In the genomic region with DNA sequence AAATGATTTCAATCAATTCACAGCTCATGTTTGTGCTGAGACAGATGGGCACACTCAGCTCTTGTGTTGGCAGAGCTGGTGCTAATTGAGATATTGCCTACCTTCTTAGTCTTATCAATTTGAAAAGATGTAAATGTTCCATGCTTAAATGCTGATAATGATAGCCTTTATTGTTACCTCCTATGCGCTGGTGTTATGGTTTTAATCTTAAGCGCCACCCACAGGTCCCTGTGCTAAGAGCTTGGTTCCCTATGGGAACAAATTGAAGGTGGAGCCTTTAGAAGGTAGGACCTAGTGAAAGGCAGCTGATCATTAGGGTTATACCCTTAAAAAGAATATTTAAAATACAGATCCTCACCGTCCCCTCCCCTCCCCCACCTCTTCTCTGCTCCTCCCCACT, we compare ENCODE assay signal across 28 mouse cellular contexts.
DNase-seq lines count a peak whose midpoint lies in the region; ATAC-seq and TF ChIP-seq lines count a peak whose summit lies in the region.
"Had no signal": no experiment of that assay in that cellular context is flagged by ENCODE, and none has a peak within 500 bp of the region (broad histone marks: within the 10 kb centered on the region; RNA-seq: fewer than 3 reads in every experiment).

No protein-coding gene starts in this region.

- H3K27ac ChIP-seq in midbrain, embryonic 11.5 days (ENCODE audit: low read depth, low read length), result no peak overlapping the region
- no peak overlapping the region for H3K27ac ChIP-seq in midbrain, embryonic 15.5 days
- H3K27ac ChIP-seq in intestine, embryonic 16.5 days (ENCODE audit: low read length), result peak overlapping the region; percentile 46
- peak overlapping the region; percentile 67 for H3K27ac ChIP-seq in small intestine, adult 2 months (ENCODE audit: insufficient read depth, low read depth, low read length)
- H3K27ac ChIP-seq in liver, postnatal 0 days (ENCODE audit: low read depth), result no peak overlapping the region
- H3K27ac ChIP-seq: embryonic facial prominence, embryonic 13.5 days; embryonic facial prominence, embryonic 15.5 days; forebrain, embryonic 10.5 days; forebrain, embryonic 12.5 days had no signal

- H3K36me3 ChIP-seq in midbrain, embryonic 11.5 days (ENCODE audit: control insufficient read depth, insufficient read depth, low read length), result no peaks in the 10 kb centered on the region
- H3K36me3 ChIP-seq in midbrain, embryonic 15.5 days (replicated peaks), result no peaks in the 10 kb centered on the region
- H3K36me3 ChIP-seq in intestine, embryonic 16.5 days (ENCODE audit: control insufficient read depth, insufficient read depth, low read length), result no peaks in the 10 kb centered on the region
- H3K36me3 ChIP-seq in small intestine, adult 2 months (ENCODE audit: control insufficient read depth, insufficient read depth, low read length), result no peaks in the 10 kb centered on the region
- no peaks in the 10 kb centered on the region for H3K36me3 ChIP-seq in liver, postnatal 0 days (replicated peaks; ENCODE audit: insufficient read depth, low read length)
- H3K36me3 ChIP-seq: embryonic facial prominence, embryonic 13.5 days; embryonic facial prominence, embryonic 15.5 days; forebrain, embryonic 10.5 days; forebrain, embryonic 12.5 days; G1E had no signal

- DNase-seq in heart, adult 11 months, result peak; percentile 21
- DNase-seq in heart, postnatal 4 days, result no peak
- DNase-seq in midbrain, embryonic 11.5 days (ENCODE audit: low spot score, missing footprints), result peak; percentile 49
- DNase-seq in liver, postnatal 0 days, result no peak
- DNase-seq: adrenal gland, adult 2 months; adrenal gland, postnatal 10 days; adrenal gland, postnatal 25 days; B cell, adult 2 months; cerebellum, adult 18-20 months; cerebellum, adult 8-10 months; cerebellum, adult 9-11 months; cerebellum, postnatal 14 days; cerebellum, postnatal 36 days; embryo, embryonic 11 days had no signal

- no peak overlapping the region for H3K4me3 ChIP-seq in midbrain, embryonic 11.5 days (ENCODE audit: low read depth, low read length)
- no peak overlapping the region for H3K4me3 ChIP-seq in midbrain, embryonic 15.5 days
- H3K4me3 ChIP-seq in intestine, embryonic 16.5 days (ENCODE audit: low read length), result no peak overlapping the region
- no peak overlapping the region for H3K4me3 ChIP-seq in small intestine, adult 2 months (ENCODE audit: low read depth, low read length)
- H3K4me3 ChIP-seq in liver, postnatal 0 days (ENCODE audit: low read depth, low read length), result no peak overlapping the region
- H3K4me3 ChIP-seq: embryonic facial prominence, embryonic 13.5 days; embryonic facial prominence, embryonic 15.5 days; erythroblast, embryonic 14.5 days; forebrain, embryonic 10.5 days; forebrain, embryonic 12.5 days had no signal

- no peak for TF ChIP-seq POLR2A in small intestine, adult 2 months (IDR thresholded peaks at IDR 0.05; ENCODE audit: low read depth, low read length)

- H3K9me3 ChIP-seq in midbrain, embryonic 11.5 days (ENCODE audit: control insufficient read depth, low read length), result no peaks in the 10 kb centered on the region
- no peaks in the 10 kb centered on the region for H3K9me3 ChIP-seq in midbrain, embryonic 15.5 days
- no peaks in the 10 kb centered on the region for H3K9me3 ChIP-seq in intestine, embryonic 16.5 days (ENCODE audit: control insufficient read depth, low read length)
- H3K9me3 ChIP-seq in liver, postnatal 0 days (ENCODE audit: low read length), result no peaks in the 10 kb centered on the region
- H3K9me3 ChIP-seq: embryonic facial prominence, embryonic 13.5 days; embryonic facial prominence, embryonic 15.5 days; forebrain, embryonic 10.5 days; forebrain, embryonic 12.5 days had no signal

- H3K4me2 ChIP-seq in midbrain, embryonic 11.5 days, result no peak overlapping the region
- H3K4me2 ChIP-seq in midbrain, embryonic 15.5 days, result no peak overlapping the region
- no peak overlapping the region for H3K4me2 ChIP-seq in intestine, embryonic 16.5 days (ENCODE audit: low read depth, low read length)
- no peak overlapping the region for H3K4me2 ChIP-seq in liver, postnatal 0 days (ENCODE audit: low read depth, low read length)
- H3K4me2 ChIP-seq: embryonic facial prominence, embryonic 13.5 days; embryonic facial prominence, embryonic 15.5 days; forebrain, embryonic 12.5 days had no signal

- TF ChIP-seq CTCF in small intestine, adult 2 months (IDR thresholded peaks at IDR 0.05; ENCODE audit: extremely low read depth, insufficient read length, insufficient replicate concordance, low read depth, low read length), result no peak
- no peak for TF ChIP-seq CTCF in liver, postnatal 0 days (IDR thresholded peaks at IDR 0.05; ENCODE audit: low read depth)

- no peak for TF ChIP-seq EP300 in liver, postnatal 0 days (IDR thresholded peaks at IDR 0.05; ENCODE audit: low read depth)

- H3K27me3 ChIP-seq in midbrain, embryonic 11.5 days (ENCODE audit: control insufficient read depth, insufficient read depth, low read length), result no peaks in the 10 kb centered on the region
- H3K27me3 ChIP-seq in midbrain, embryonic 15.5 days (replicated peaks), result no peaks in the 10 kb centered on the region
- no peaks in the 10 kb centered on the region for H3K27me3 ChIP-seq in intestine, embryonic 16.5 days (replicated peaks; ENCODE audit: control insufficient read depth, insufficient read depth, low read length)
- no peaks in the 10 kb centered on the region for H3K27me3 ChIP-seq in small intestine, adult 2 months (ENCODE audit: control insufficient read depth, insufficient read depth, low read length)
- H3K27me3 ChIP-seq in liver, postnatal 0 days (ENCODE audit: insufficient read depth, low read length), result no peaks in the 10 kb centered on the region
- H3K27me3 ChIP-seq: CH12.LX; embryonic facial prominence, embryonic 13.5 days; embryonic facial prominence, embryonic 15.5 days; forebrain, embryonic 12.5 days had no signal

- no peaks in the 10 kb centered on the region for H3K4me1 ChIP-seq in midbrain, embryonic 11.5 days (ENCODE audit: control insufficient read depth, insufficient read depth, low read length)
- H3K4me1 ChIP-seq in midbrain, embryonic 15.5 days, result no peaks in the 10 kb centered on the region
- H3K4me1 ChIP-seq in intestine, embryonic 16.5 days (ENCODE audit: control insufficient read depth, insufficient read depth, low read length), result 0 out of 2 replicates have a peak, but pooled peaks cover 4% of the 10 kb centered on the region
- peaks cover 19% of the 10 kb centered on the region; the same call in 1 of the 2 replicates for H3K4me1 ChIP-seq in small intestine, adult 2 months (ENCODE audit: control insufficient read depth, insufficient read depth, insufficient read length, low read length)
- peaks cover 6% of the 10 kb centered on the region; the same call in 1 of the 2 replicates for H3K4me1 ChIP-seq in liver, postnatal 0 days (ENCODE audit: insufficient read depth)
- H3K4me1 ChIP-seq: embryonic facial prominence, embryonic 13.5 days; forebrain, embryonic 10.5 days; forebrain, embryonic 12.5 days had no signal

- H3K9ac ChIP-seq in midbrain, embryonic 11.5 days (ENCODE audit: low read length), result no peak overlapping the region
- H3K9ac ChIP-seq in midbrain, embryonic 15.5 days, result no peak overlapping the region
- no peak overlapping the region for H3K9ac ChIP-seq in intestine, embryonic 16.5 days (ENCODE audit: low read depth, low read length)
- no peak overlapping the region for H3K9ac ChIP-seq in liver, postnatal 0 days (replicated peaks)
- H3K9ac ChIP-seq: embryonic facial prominence, embryonic 13.5 days; embryonic facial prominence, embryonic 15.5 days; forebrain, embryonic 12.5 days had no signal

- ATAC-seq in midbrain, embryonic 11.5 days (ENCODE audit: low FRiP score), result no peak
- ATAC-seq in midbrain, embryonic 15.5 days (replicated peaks), result no peak
- ATAC-seq in intestine, embryonic 16.5 days, result peak; percentile 51
- no peak for ATAC-seq in megakaryocyte, adult 5-6 weeks (ENCODE audit: poor library complexity, severe bottlenecking)
- no peak for ATAC-seq in liver, postnatal 0 days
- ATAC-seq: CD4-positive, CD25-positive, alpha-beta regulatory T cell, adult 4 months; forebrain, embryonic 14.5 days; forebrain, embryonic 16.5 days had no signal

- 91% methylated on average over 3 of the region's 3 CpGs for WGBS in midbrain, embryonic 11.5 days
- WGBS in midbrain, embryonic 15.5 days, result 95% methylated on average over 3 of the region's 3 CpGs
- 69% methylated on average over 3 of the region's 3 CpGs for WGBS in intestine, embryonic 16.5 days
- WGBS in small intestine, adult 2 months, result 29% methylated on average over 3 of the region's 3 CpGs
- 66% methylated on average over 3 of the region's 3 CpGs for WGBS in liver, postnatal 0 days (ENCODE audit: insufficient replicate concordance)

Comparison
In these comparisons a context has a peak if more than half of its experiments do, and no peak if none do; other contexts are left out.
1. DNase-seq: peak in heart, adult 11 months (single experiment) and midbrain, embryonic 11.5 days (single experiment); none in heart, postnatal 4 days (single experiment) and liver, postnatal 0 days (single experiment).
2. H3K27ac ChIP-seq: peak in intestine, embryonic 16.5 days (single experiment) and small intestine, adult 2 months (single experiment); none in midbrain, embryonic 11.5 days (single experiment), midbrain, embryonic 15.5 days (single experiment) and liver, postnatal 0 days (single experiment).